Mouse (Mus musculus) MEL (cell line): ENCODE measurements at regions not wholly inside any gene's neighbourhood (a gene's known extent, or its start where the extent isn't known, plus 50 kb on each side); places are given as distances from the start of the nearest gene placed in this dataset.

ENCODE experiments used
- DNase-seq: peaks from one replicate; pipeline ENCODE4 v3.0.0; 2011; ENCODE audit warnings: low read depth, low spot score
- H3K27ac ChIP-seq: 2 replicates; pipeline ENCODE4 v1.5.1; 2012; ENCODE audit warnings: low read depth, mild to moderate bottlenecking, control low read depth, low read length, moderate library complexity; ENCODE audit not compliant: control insufficient read depth
- H3K27me3 ChIP-seq, 2 experiments: fragments of 150-350 bp in 1 of 2; sonication (generic) in 1 of 2; 2 replicates each; pipeline ENCODE4 v1.6.1; 2012; ENCODE audit warnings: low read length in 2 of 2, mild to moderate bottlenecking in 2 of 2, improper control_type of control experiment in 1 of 2, moderate library complexity in 1 of 2; ENCODE audit not compliant: insufficient read depth in 2 of 2, control insufficient read depth in 1 of 2
- H3K36me3 ChIP-seq, 2 experiments: 2 replicates each; pipeline ENCODE4 v1.6.1; 2012 to 2014; ENCODE audit warnings: low read length in 2 of 2, improper control_type of control experiment in 1 of 2, inconsistent platforms in 1 of 2, mild to moderate bottlenecking in 1 of 2; ENCODE audit not compliant: insufficient read depth in 2 of 2, control insufficient read depth in 1 of 2
- H3K4me1 ChIP-seq, 2 experiments: fragments of 150-350 bp in 1 of 2; sonication (generic) in 1 of 2; 2 replicates each; pipeline ENCODE4 v1.6.1; 2012; ENCODE audit warnings: low read length in 2 of 2, improper control_type of control experiment in 1 of 2, mild to moderate bottlenecking in 1 of 2; ENCODE audit not compliant: insufficient read depth in 2 of 2, control insufficient read depth in 1 of 2
- H3K4me3 ChIP-seq, 2 experiments: fragments of 150-350 bp in 1 of 2; sonication (generic) in 1 of 2; 2 replicates each; pipeline ENCODE4 v1.5.1; 2012; ENCODE audit warnings: low read depth in 2 of 2, low read length in 2 of 2, mild to moderate bottlenecking in 2 of 2, moderate library complexity in 2 of 2, control low read depth in 1 of 2, improper control_type of control experiment in 1 of 2; ENCODE audit not compliant: control insufficient read depth in 1 of 2, insufficient read depth in 1 of 2
- H3K79me2 ChIP-seq: 2 replicates; pipeline ENCODE4 v1.6.1; 2012; ENCODE audit warnings: mild to moderate bottlenecking, low read length, moderate library complexity; ENCODE audit not compliant: control insufficient read depth, poor library complexity, insufficient read depth
- H3K9ac ChIP-seq: 2 replicates; pipeline ENCODE4 v1.6.1; 2012; ENCODE audit warnings: low read depth, mild to moderate bottlenecking, control low read depth, low read length, moderate library complexity; ENCODE audit not compliant: control insufficient read depth, poor library complexity, severe bottlenecking
- H3K9me3 ChIP-seq: fragments of 150-350 bp; sonication (generic); replicated peaks from 2 replicates; pipeline ENCODE4 v1.6.1; 2012; ENCODE audit warnings: mild to moderate bottlenecking, low read length, improper control_type of control experiment, moderate library complexity; ENCODE audit not compliant: insufficient read depth
- BHLHE40 ChIP-seq: IDR thresholded peaks from 2 replicates; pipeline ENCODE4 v1.6.1; 2012; ENCODE audit warnings: low read depth, mild to moderate bottlenecking, inconsistent platforms, low read length, improper control_type of control experiment, borderline replicate concordance
- CHD1 ChIP-seq: IDR thresholded peaks from 2 replicates; pipeline ENCODE4 v1.6.1; 2012; ENCODE audit warnings: low read depth, mild to moderate bottlenecking, inconsistent platforms, low read length, improper control_type of control experiment
- CTCF ChIP-seq, 3 experiments: IDR thresholded peaks in 2 of 3; conservative IDR thresholded peaks in 1 of 3; 2 replicates each; pipeline ENCODE4 v1.5.1; 2011 to 2012; ENCODE audit warnings: low read length in 3 of 3, low read depth in 2 of 3, mild to moderate bottlenecking in 2 of 3, improper control_type of control experiment in 1 of 3, inconsistent platforms in 1 of 3, mixed read lengths in 1 of 3, moderate library complexity in 1 of 3; ENCODE audit not compliant: control insufficient read depth in 1 of 3, insufficient read depth in 1 of 3, poor library complexity in 1 of 3, severe bottlenecking in 1 of 3
- E2F4 ChIP-seq: IDR thresholded peaks from 2 replicates; pipeline ENCODE4 v1.6.1; 2011; ENCODE audit warnings: low read depth, low read length, improper control_type of control experiment, borderline replicate concordance
- ELF1 ChIP-seq: IDR thresholded peaks from 2 replicates; pipeline ENCODE4 v1.6.1; 2014; ENCODE audit warnings: low read depth, mild to moderate bottlenecking, inconsistent platforms, low read length, improper control_type of control experiment, moderate library complexity
- EP300 ChIP-seq, 2 experiments: IDR thresholded peaks; 2 replicates each; pipeline ENCODE4 v1.6.1; 2011; ENCODE audit warnings: improper control_type of control experiment in 2 of 2, low read length in 2 of 2, low read depth in 1 of 2, mild to moderate bottlenecking in 1 of 2
- GABPA ChIP-seq: IDR thresholded peaks from 2 replicates; pipeline ENCODE4 v1.6.1; 2012; ENCODE audit warnings: low read depth, mild to moderate bottlenecking, inconsistent platforms, low read length, improper control_type of control experiment, moderate library complexity
- GATA1 ChIP-seq: IDR thresholded peaks from 2 replicates; pipeline ENCODE4 v1.6.1; 2011; ENCODE audit warnings: low read depth, low read length, improper control_type of control experiment
- HCFC1 ChIP-seq: IDR thresholded peaks from 2 replicates; pipeline ENCODE4 v1.6.1; 2012; ENCODE audit warnings: low read depth, mild to moderate bottlenecking, inconsistent platforms, low read length, improper control_type of control experiment, moderate library complexity
- JUND ChIP-seq: IDR thresholded peaks from 2 replicates; pipeline ENCODE4 v1.6.1; 2011; ENCODE audit warnings: low read depth, mild to moderate bottlenecking, improper control_type of control experiment, low read length
- KAT2A ChIP-seq: conservative IDR thresholded peaks from 2 replicates; pipeline ENCODE4 v1.6.1; 2012; ENCODE audit warnings: low read depth, low read length, improper control_type of control experiment, inconsistent platforms
- MAFK ChIP-seq: IDR thresholded peaks from 2 replicates; pipeline ENCODE4 v1.6.1; 2011; ENCODE audit warnings: low read depth, mild to moderate bottlenecking, low read length, improper control_type of control experiment, borderline replicate concordance
- MAX ChIP-seq: IDR thresholded peaks from 2 replicates; pipeline ENCODE4 v1.6.1; 2011; ENCODE audit warnings: low read length, improper control_type of control experiment
- MAZ ChIP-seq: IDR thresholded peaks from 2 replicates; pipeline ENCODE4 v1.6.1; 2012; ENCODE audit warnings: low read depth, mild to moderate bottlenecking, inconsistent platforms, low read length, improper control_type of control experiment
- MXI1 ChIP-seq: IDR thresholded peaks from 2 replicates; pipeline ENCODE4 v1.6.1; 2011; ENCODE audit warnings: mild to moderate bottlenecking, low read depth, low read length, improper control_type of control experiment
- NELFE ChIP-seq: IDR thresholded peaks from 2 replicates; pipeline ENCODE4 v1.6.1; 2011; ENCODE audit warnings: low read depth, low read length, improper control_type of control experiment
- NRF1 ChIP-seq: IDR thresholded peaks from 2 replicates; pipeline ENCODE4 v1.6.1; 2014; ENCODE audit warnings: low read depth, mild to moderate bottlenecking, inconsistent platforms, low read length, improper control_type of control experiment, moderate library complexity; ENCODE audit not compliant: poor library complexity, insufficient read depth, severe bottlenecking
- POLR2A ChIP-seq, 2 experiments: IDR thresholded peaks; 2 replicates each; pipeline ENCODE4 v1.6.1; 2011 to 2012; ENCODE audit warnings: low read length in 2 of 2, mild to moderate bottlenecking in 2 of 2, control low read depth in 1 of 2, improper control_type of control experiment in 1 of 2, low read depth in 1 of 2, moderate library complexity in 1 of 2; ENCODE audit not compliant: control insufficient read depth in 1 of 2, insufficient read depth in 1 of 2, poor library complexity in 1 of 2
- RCOR1 ChIP-seq: IDR thresholded peaks from 2 replicates; pipeline ENCODE4 v1.6.1; 2012; ENCODE audit warnings: low read depth, mild to moderate bottlenecking, inconsistent platforms, low read length, improper control_type of control experiment
- SIN3A ChIP-seq: IDR thresholded peaks from 2 replicates; pipeline ENCODE4 v1.6.1; 2012; ENCODE audit warnings: low read length, improper control_type of control experiment, inconsistent platforms
- TAL1 ChIP-seq: IDR thresholded peaks from 2 replicates; pipeline ENCODE4 v1.6.1; 2012; ENCODE audit warnings: mild to moderate bottlenecking, inconsistent platforms, low read length, moderate library complexity, mixed read lengths
- TCF12 ChIP-seq: IDR thresholded peaks from 2 replicates; pipeline ENCODE4 v1.6.1; 2014; ENCODE audit warnings: low read depth, mild to moderate bottlenecking, inconsistent platforms, low read length, improper control_type of control experiment, moderate library complexity
- USF2 ChIP-seq, 2 experiments: IDR thresholded peaks; 2 replicates each; pipeline ENCODE4 v1.6.1; 2011 to 2012; ENCODE audit warnings: improper control_type of control experiment in 2 of 2, low read length in 2 of 2, borderline replicate concordance in 1 of 2, inconsistent platforms in 1 of 2, low read depth in 1 of 2, mild to moderate bottlenecking in 1 of 2; ENCODE audit not compliant: insufficient read depth in 1 of 2
- ZKSCAN1 ChIP-seq: IDR thresholded peaks from 2 replicates; pipeline ENCODE4 v1.6.1; 2012; ENCODE audit warnings: low read depth, mild to moderate bottlenecking, inconsistent platforms, low read length, improper control_type of control experiment, moderate library complexity
- ZMIZ1 ChIP-seq: IDR thresholded peaks from 2 replicates; pipeline ENCODE4 v1.6.1; 2012; ENCODE audit warnings: low read depth, mild to moderate bottlenecking, inconsistent platforms, low read length, improper control_type of control experiment, moderate library complexity
- ZNF384 ChIP-seq: IDR thresholded peaks from 2 replicates; pipeline ENCODE4 v1.6.1; 2012; ENCODE audit warnings: low read depth, mild to moderate bottlenecking, inconsistent platforms, low read length, improper control_type of control experiment

DNA sequence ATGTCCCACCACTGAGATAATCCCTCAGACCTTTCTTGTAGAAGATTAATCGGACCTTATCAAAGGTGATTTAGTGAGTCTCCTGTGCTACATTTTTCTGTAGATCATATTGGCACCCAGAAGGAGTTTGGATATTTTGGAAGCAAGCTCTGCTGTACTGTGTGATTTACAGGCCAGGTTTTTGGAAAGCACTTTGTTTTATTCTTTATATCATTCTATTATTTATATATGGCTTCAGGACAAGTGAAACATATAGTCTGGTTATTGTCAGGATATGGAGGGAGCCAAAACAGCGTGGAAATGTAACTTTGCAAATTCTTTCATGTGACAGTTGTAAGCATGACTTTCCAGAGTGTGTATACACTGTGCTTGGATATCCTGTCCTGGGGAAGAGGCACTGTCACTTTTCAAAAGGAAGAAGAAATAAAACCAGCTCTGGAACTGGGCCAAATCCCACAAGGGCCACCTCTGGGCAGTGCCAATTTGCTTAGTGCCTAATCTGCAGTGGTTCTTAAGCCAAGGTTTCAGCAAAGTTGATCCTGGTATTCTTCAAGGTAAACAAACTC is 149.8 kb downstream of the Fbxo8 start:
- DNase-seq = no peak
- Histone ChIP-seq H3K27ac (no peak overlapping the region), H3K9ac (no peak overlapping the region), H3K27me3 (no peaks in the 10 kb centered on the region), H3K9me3 (no peaks in the 10 kb centered on the region), H3K36me3 (no peaks in the 10 kb centered on the region), H3K4me1 (no peaks in the 10 kb centered on the region), H3K4me3 (no peak overlapping the region), H3K79me2 (no peaks in the 10 kb centered on the region)
- no peak for TF ChIP-seq USF2 (IDR thresholded peaks at IDR 0.05; ENCODE audit: borderline replicate concordance in 1 of 2, insufficient read depth in 1 of 2, low read depth in 1 of 2, low read length in 2 of 2)
- TF ChIP-seq E2F4 = no peak
- TF ChIP-seq ZNF384 = no peak
- TF ChIP-seq ELF1 = no peak
- no peak for TF ChIP-seq MAX
- TF ChIP-seq HCFC1 = no peak
- TF ChIP-seq GABPA = no peak
- TF ChIP-seq MAZ = no peak
- no peak for TF ChIP-seq CTCF (IDR thresholded peaks at IDR 0.05 in 2 of 3, conservative IDR thresholded peaks at IDR 0.05 in 1 of 3; ENCODE audit: control insufficient read depth in 1 of 3, insufficient read depth in 1 of 3, low read depth in 2 of 3, low read length in 3 of 3, poor library complexity in 1 of 3, severe bottlenecking in 1 of 3)
- no peak for TF ChIP-seq GATA1
- TF ChIP-seq NELFE = no peak
- no peak for TF ChIP-seq EP300 (IDR thresholded peaks at IDR 0.05; ENCODE audit: low read depth in 1 of 2, low read length in 2 of 2)
- no peak for TF ChIP-seq NRF1
- no peak for TF ChIP-seq TAL1
- no peak for TF ChIP-seq CHD1
- TF ChIP-seq ZMIZ1 = no peak
- no peak for TF ChIP-seq MAFK
- no peak for TF ChIP-seq BHLHE40

DNA sequence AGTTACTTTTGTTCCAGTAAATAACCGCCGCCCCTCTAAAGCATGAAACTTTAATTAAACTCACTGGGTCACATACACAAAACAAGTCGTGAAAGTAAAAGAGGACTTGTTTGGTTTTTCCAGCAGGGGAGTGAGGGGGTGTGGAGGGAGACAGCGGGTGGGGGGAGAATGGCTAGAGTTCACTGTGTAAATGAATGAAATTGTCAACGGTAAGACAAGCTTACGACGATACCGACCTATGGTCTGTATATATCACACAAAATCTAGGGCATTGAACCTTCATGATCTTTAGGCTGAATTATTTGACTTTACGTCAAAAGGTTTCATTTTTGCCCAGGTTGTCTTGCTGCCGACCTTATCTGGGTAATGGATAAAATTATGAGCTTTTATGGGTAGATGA is 155.5 kb downstream of the Fbxo8 start:
- no peaks in the 10 kb centered on the region for H3K9me3 ChIP-seq
- DNase-seq = no peak
- TF ChIP-seq EP300 (IDR thresholded peaks at IDR 0.05; ENCODE audit: low read depth in 1 of 2, low read length in 2 of 2) (no peak), NRF1 (no peak), JUND (no peak), ELF1 (no peak), RCOR1 (no peak), KAT2A (no peak), TCF12 (no peak), USF2 (IDR thresholded peaks at IDR 0.05; ENCODE audit: borderline replicate concordance in 1 of 2, insufficient read depth in 1 of 2, low read depth in 1 of 2, low read length in 2 of 2) (no peak), MAFK (no peak), BHLHE40 (no peak), POLR2A (IDR thresholded peaks at IDR 0.05; ENCODE audit: control insufficient read depth in 1 of 2, insufficient read depth in 1 of 2, low read depth in 1 of 2, low read length in 2 of 2, poor library complexity in 1 of 2) (no peak), MXI1 (no peak), ZKSCAN1 (no peak), E2F4 (no peak), SIN3A (no peak), HCFC1 (no peak), NELFE (no peak), ZNF384 (no peak)
- TF ChIP-seq, all 39 proteins: peak for 0
- H3K36me3 ChIP-seq = no peaks in the 10 kb centered on the region
- H3K4me1 ChIP-seq = no peaks in the 10 kb centered on the region
- no peak overlapping the region for H3K4me3 ChIP-seq
- H3K9ac ChIP-seq = no peak overlapping the region
- no peak overlapping the region for H3K27ac ChIP-seq
- H3K27me3 ChIP-seq = no peaks in the 10 kb centered on the region
- H3K79me2 ChIP-seq = no peaks in the 10 kb centered on the region
